Mouse (Mus musculus) adrenal gland, postnatal 10 days (tissue): ENCODE measurements at regions not wholly inside any gene's neighbourhood (a gene's known extent, or its start where the extent isn't known, plus 50 kb on each side); places are given as distances from the start of the nearest gene placed in this dataset. TPM values are rescaled to one million over a fixed set of nuclear protein-coding genes. Genes with fewer than 3 reads are reported as not detected.

Experiments used
- DNase-seq: peaks from one replicate; pipeline ENCODE4 v3.0.0; 2021; ENCODE audit warnings: mixed read lengths
- microRNA-seq: library from miRNA; unstranded; fragments of <30 nt; microRNA quantifications from one replicate; pipeline ENCODE4 v1.2.0, GENCODE M21; 2021

DNA sequence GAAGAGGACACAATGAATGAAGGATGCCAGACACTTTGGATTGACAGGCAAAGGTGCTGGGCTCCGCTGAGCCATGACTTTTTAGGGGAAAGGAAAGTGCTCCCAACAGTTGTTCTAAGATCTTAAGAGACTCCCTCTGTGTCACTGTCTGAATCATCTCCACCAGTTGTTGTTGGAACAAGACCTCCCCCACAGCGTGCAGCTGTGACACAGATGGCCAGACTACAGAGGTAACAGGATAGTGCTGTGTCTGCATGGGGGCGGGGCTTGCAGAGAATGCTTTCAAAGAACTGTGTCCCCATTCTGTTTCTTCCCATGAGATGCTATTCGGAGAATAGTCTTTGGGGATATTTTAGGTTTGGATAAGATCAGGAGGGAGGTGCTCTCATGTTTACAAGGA, 61.7 kb upstream of the Dpyd start:
- DNase-seq, result no peak

DNA sequence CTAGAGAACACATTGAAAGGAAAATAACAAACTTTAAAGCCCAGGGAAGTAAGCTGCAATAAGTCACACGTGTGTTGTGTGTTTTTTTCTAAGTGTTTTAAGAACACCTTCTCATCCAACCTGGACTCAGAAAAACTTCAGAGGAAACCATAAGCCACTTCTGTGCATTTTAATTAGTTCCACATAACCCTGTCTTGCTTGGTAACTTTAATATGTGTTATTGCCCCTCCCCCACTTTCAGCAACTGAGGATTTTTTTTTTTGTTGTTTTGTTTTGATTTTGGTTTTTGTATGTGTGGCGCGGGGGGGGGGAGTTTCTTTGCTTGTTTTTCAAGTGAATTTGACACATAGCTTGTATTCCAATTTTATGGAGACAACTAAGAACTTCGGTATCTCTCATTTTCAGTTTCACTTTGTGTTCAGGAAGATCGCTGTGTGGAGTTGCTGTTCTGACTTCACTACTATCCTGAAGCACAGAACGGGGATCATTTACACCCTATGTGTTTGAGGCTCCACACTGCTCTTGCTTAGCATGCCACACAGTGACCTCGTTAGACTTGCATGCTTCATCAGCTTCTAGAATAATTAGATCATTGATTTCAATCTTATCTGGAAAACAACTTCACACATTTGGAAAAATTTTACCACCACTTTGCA, 54.2 kb upstream of the Dpyd start:
- DNase-seq, result no peak

DNA sequence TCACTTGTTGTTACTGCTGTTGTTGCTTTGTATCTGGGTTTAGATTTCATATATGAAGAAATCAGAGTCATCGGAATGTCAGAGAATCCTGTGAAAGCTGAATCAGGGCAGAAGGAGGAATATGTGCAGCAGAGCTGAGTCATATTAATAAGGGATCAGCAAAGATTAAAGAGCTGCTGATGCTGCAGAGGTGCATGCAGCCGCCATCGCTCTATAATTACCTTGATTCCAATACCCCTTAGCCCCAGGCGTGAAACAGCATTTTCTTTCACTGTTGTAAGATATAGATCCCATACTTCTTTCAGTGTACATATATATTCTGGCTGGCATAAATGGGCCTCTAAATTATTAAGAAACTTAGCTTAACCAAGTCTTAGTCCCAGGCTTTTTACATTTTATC, 51.1 kb upstream of the Dpyd start:
- no peak for DNase-seq

DNA sequence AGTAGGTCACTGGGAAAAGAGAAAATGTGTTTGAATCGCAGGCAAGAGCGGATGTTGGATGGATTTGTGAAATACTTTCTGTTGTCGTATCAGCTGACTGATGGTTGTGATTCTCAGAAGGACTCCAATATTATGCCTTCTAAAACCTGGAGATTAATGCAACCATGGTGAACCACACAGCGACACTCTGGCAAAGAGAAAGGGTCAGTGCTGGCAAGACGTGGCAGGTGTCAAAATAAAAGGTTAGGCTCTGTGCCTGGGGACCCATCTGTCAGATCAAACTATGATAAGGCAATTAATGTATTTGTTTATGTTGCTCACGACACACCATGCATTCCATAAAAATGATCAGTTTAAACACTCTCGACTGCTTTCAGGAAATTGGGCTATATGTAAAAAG, 50.0 kb upstream of the Dpyd start:
- no peak for DNase-seq

Small RNA genes in the stretch of these regions (microRNA-seq; reads per million reads assigned to microRNA genes)
- not detected for gene Gm24155
- 650 reads per million, percentile 68 among the genes with 10 or more reads in this experiment for gene Mir137
